Mouse (Mus musculus) myocyte (in vitro differentiated cells): ENCODE measurements at regions not wholly inside any gene's neighbourhood (a gene's known extent, or its start where the extent isn't known, plus 50 kb on each side); places are given as distances from the start of the nearest gene placed in this dataset.
A peak's percentile ranks its signal among the peaks of the same experiment; 100 is the strongest.

ENCODE experiments used
- H3K27me3 ChIP-seq: one replicate; pipeline ENCODE4 v1.6.1; 2011; ENCODE audit not compliant: control insufficient read depth, insufficient read depth, insufficient read length
- H3K36me3 ChIP-seq: one replicate; pipeline ENCODE4 v1.6.1; 2011; ENCODE audit not compliant: control insufficient read depth, insufficient read depth
- H3K4me2 ChIP-seq: one replicate; pipeline ENCODE4 v1.6.1; 2011; ENCODE audit warnings: low read depth, control low read depth
- H3K4me3 ChIP-seq: one replicate; pipeline ENCODE4 v1.5.1; 2011; ENCODE audit warnings: mild to moderate bottlenecking, control low read depth, moderate library complexity
- H3K79me2 ChIP-seq: one replicate; pipeline ENCODE4 v1.6.1; 2011; ENCODE audit not compliant: control insufficient read depth, insufficient read depth
- H3ac ChIP-seq: one replicate; pipeline ENCODE4 v1.6.1; 2011; ENCODE audit not compliant: control insufficient read depth, insufficient read length
- CEBPB ChIP-seq: IDR thresholded peaks from 2 replicates; pipeline ENCODE4 v1.6.1; 2011; ENCODE audit warnings: mild to moderate bottlenecking, moderate library complexity; ENCODE audit not compliant: poor library complexity, insufficient read depth, severe bottlenecking
- E2F4 ChIP-seq: IDR thresholded peaks from one replicate; pipeline ENCODE4 v1.6.1; 2011; ENCODE audit warnings: mild to moderate bottlenecking, control low read depth, moderate library complexity; ENCODE audit not compliant: insufficient read depth
- MAX ChIP-seq: IDR thresholded peaks from one replicate; pipeline ENCODE4 v1.6.1; 2011; ENCODE audit warnings: low read depth, mild to moderate bottlenecking, control low read depth
- MYOD1 ChIP-seq, 3 experiments: IDR thresholded peaks; one replicate each; pipeline ENCODE4 v1.6.1; 2011; ENCODE audit warnings: control low read depth in 2 of 3, low read depth in 2 of 3, mild to moderate bottlenecking in 2 of 3, moderate library complexity in 1 of 3; ENCODE audit not compliant: insufficient read length in 2 of 3, control insufficient read depth in 1 of 3
- MYOG ChIP-seq, 3 experiments: IDR thresholded peaks; one replicate each; pipeline ENCODE4 v1.6.1; 2011; ENCODE audit warnings: control low read depth in 2 of 3, low read depth in 2 of 3, mild to moderate bottlenecking in 2 of 3; ENCODE audit not compliant: insufficient read length in 2 of 3, control insufficient read depth in 1 of 3, insufficient read depth in 1 of 3
- POLR2A ChIP-seq: IDR thresholded peaks from one replicate; pipeline ENCODE4 v1.6.1; 2011; ENCODE audit warnings: low read depth, mild to moderate bottlenecking, control low read depth, moderate library complexity; ENCODE audit not compliant: insufficient read length
- POLR2AphosphoS2 ChIP-seq: IDR thresholded peaks from one replicate; pipeline ENCODE4 v1.6.1; 2011; ENCODE audit warnings: low read depth, control low read depth; ENCODE audit not compliant: insufficient read length
- REST ChIP-seq: IDR thresholded peaks from one replicate; pipeline ENCODE4 v1.6.1; 2011; ENCODE audit warnings: mild to moderate bottlenecking, control low read depth, moderate library complexity; ENCODE audit not compliant: insufficient read depth, insufficient read length
- SRF ChIP-seq: IDR thresholded peaks from one replicate; pipeline ENCODE4 v1.6.1; 2011; ENCODE audit warnings: low read depth; ENCODE audit not compliant: control insufficient read depth, insufficient read length
- TCF12 ChIP-seq: IDR thresholded peaks from one replicate; pipeline ENCODE4 v1.6.1; 2011; ENCODE audit warnings: mild to moderate bottlenecking, control low read depth; ENCODE audit not compliant: poor library complexity, insufficient read depth, severe bottlenecking
- TCF3 ChIP-seq: IDR thresholded peaks from one replicate; pipeline ENCODE4 v1.6.1; 2011; ENCODE audit warnings: low read depth, control low read depth; ENCODE audit not compliant: insufficient read length
- USF1 ChIP-seq: IDR thresholded peaks from one replicate; pipeline ENCODE4 v1.6.1; 2011; ENCODE audit warnings: low read depth, mild to moderate bottlenecking, control low read depth, moderate library complexity

DNA sequence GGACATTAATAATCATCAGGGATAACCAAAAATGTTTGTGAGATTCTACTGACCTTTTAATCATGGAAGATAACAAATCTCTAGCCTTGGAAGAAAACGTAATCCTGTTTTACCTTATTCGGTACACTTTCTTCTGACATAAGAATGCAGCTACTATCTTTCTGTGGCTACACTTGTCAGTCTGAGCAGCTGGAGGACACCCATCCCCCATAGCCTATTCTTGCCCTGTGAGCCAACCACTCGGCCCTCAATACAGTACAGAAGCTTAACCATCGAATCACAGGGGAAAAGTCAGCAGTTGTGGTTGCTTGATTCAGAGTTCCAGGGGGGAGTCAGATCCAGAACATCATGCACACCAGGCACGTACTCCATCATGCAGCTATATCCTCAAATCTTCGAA, 74.9 kb upstream of the Cited2 start:
- no peaks in the 10 kb centered on the region for H3K79me2 ChIP-seq
- H3K4me3 ChIP-seq, result no peak overlapping the region
- H3K27me3 ChIP-seq, result no peaks in the 10 kb centered on the region
- TF ChIP-seq CEBPB (no peak), POLR2A (no peak), POLR2AphosphoS2 (no peak), MAX (no peak), MYOD1 (IDR thresholded peaks at IDR 0.05; ENCODE audit: control insufficient read depth in 1 of 3, insufficient read length in 2 of 3, low read depth in 2 of 3) (peak in 2 of 3 experiments; percentile 26 to 69), E2F4 (no peak), SRF (no peak), TCF3 (no peak), USF1 (no peak), MYOG (IDR thresholded peaks at IDR 0.05; ENCODE audit: control insufficient read depth in 1 of 3, insufficient read depth in 1 of 3, insufficient read length in 2 of 3, low read depth in 2 of 3) (peak in 2 of 3 experiments; percentile 50 to 65)
- H3K4me2 ChIP-seq, result no peak overlapping the region
- H3ac ChIP-seq, result no peak overlapping the region
- H3K36me3 ChIP-seq, result no peaks in the 10 kb centered on the region

DNA sequence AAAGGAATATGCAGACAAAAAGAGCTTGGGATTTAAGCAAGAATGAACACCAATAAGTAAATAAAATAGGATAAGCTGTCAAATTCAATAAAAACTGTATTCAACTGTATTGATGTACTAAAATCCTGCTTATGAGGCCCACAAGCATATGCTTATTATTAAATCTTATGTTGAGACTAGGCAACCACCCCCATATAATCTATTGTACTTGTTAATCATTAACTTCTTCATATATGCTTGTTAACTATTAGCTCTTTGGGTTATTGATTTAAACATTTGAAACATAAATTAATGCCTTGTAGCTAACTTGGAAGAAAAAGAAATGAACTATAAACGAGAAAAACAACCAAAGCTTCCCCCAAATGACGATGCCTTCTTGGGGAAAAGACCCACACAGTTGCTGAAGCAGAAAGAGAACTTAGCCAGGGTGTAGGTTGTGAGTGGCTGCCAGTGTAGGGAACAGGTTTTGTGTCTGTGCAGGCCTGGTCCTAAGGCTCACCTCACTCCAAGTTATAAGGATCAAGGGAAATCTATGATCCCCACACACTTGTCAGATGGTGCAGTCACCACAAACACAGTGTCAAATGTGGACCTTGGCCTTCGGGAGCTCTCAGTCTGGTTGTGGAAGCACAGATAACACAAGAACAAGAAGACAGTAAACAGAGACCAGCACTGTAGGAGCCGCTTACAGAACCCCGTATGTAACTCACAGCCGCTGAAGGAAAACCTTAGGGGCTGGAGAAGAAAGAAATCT, 71.8 kb upstream of the Cited2 start:
- H3K36me3 ChIP-seq, result no peaks in the 10 kb centered on the region
- TF ChIP-seq CEBPB, result no peak
- no peak for TF ChIP-seq REST
- TF ChIP-seq MYOG (IDR thresholded peaks at IDR 0.05; ENCODE audit: control insufficient read depth in 1 of 3, insufficient read depth in 1 of 3, insufficient read length in 2 of 3, low read depth in 2 of 3), result no peak
- TF ChIP-seq E2F4, result no peak
- TF ChIP-seq POLR2A, result no peak
- no peak for TF ChIP-seq TCF12
- TF ChIP-seq TCF3, result no peak
- TF ChIP-seq MAX, result no peak
- no peak for TF ChIP-seq SRF
- no peak for TF ChIP-seq MYOD1 (IDR thresholded peaks at IDR 0.05; ENCODE audit: control insufficient read depth in 1 of 3, insufficient read length in 2 of 3, low read depth in 2 of 3)
- TF ChIP-seq USF1, result no peak
- TF ChIP-seq POLR2AphosphoS2, result no peak

DNA sequence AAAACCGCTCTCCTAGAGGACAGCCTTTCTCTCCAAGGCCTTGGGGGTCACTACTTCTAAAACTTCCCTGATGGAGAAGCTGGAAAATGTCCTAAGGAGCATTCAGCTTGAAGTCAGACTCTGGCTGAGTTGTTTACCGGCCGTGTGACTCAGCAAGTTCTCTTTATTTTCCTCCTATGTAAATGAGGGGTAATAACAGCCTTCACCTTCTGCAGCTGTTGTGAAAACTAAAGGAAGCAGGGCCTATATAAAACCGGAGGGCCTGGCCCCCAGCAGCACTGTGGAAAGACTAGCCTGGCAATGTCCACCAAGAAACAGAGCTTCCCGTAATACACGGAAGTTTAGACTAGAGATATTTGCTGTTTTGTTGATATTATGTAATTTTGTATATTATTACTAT, 69.7 kb upstream of the Cited2 start:
- Histone ChIP-seq H3K27me3 (no peaks in the 10 kb centered on the region), H3K36me3 (no peaks in the 10 kb centered on the region), H3K4me2 (no peak overlapping the region), H3K79me2 (no peaks in the 10 kb centered on the region), H3K4me3 (no peak overlapping the region), H3ac (no peak overlapping the region)
- TF ChIP-seq E2F4, result no peak
- no peak for TF ChIP-seq POLR2A
- TF ChIP-seq CEBPB, result no peak
- no peak for TF ChIP-seq REST
- no peak for TF ChIP-seq MAX
- no peak for TF ChIP-seq POLR2AphosphoS2
- TF ChIP-seq SRF, result no peak
- TF ChIP-seq TCF12, result no peak
- no peak for TF ChIP-seq TCF3
- TF ChIP-seq USF1, result no peak
- no peak for TF ChIP-seq MYOG (IDR thresholded peaks at IDR 0.05; ENCODE audit: control insufficient read depth in 1 of 3, insufficient read depth in 1 of 3, insufficient read length in 2 of 3, low read depth in 2 of 3)
- no peak for TF ChIP-seq MYOD1 (IDR thresholded peaks at IDR 0.05; ENCODE audit: control insufficient read depth in 1 of 3, insufficient read length in 2 of 3, low read depth in 2 of 3)

More for the DNA sequence above, 71.8 kb upstream of the Cited2 start:
- Histone ChIP-seq H3K4me2 (no peak overlapping the region), H3K27me3 (no peaks in the 10 kb centered on the region), H3K79me2 (no peaks in the 10 kb centered on the region), H3K4me3 (no peak overlapping the region), H3ac (no peak overlapping the region)

DNA sequence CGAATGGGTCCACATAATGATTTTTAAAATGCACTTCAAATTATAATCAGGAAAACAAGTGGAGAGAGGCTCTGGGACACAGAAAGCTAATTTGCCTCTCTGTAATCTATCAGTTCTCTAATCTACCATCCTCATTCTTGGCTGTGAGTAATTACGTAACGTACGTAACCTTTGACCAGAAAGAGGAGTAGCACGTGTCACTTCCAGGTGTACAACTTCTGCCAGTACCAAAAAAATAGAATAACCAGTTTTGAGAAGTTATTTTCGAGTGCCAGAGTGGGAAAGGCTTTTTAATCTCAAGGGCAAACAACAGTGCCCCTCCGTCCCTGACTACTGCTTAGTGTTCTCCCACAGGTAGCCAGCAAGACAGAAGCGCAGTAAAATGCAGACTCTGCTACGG, 69.2 kb upstream of the Cited2 start:
- no peak for TF ChIP-seq REST
- TF ChIP-seq TCF12, result no peak
- no peak for TF ChIP-seq MYOG (IDR thresholded peaks at IDR 0.05; ENCODE audit: control insufficient read depth in 1 of 3, insufficient read depth in 1 of 3, insufficient read length in 2 of 3, low read depth in 2 of 3)
- no peak for TF ChIP-seq TCF3
- TF ChIP-seq MAX, result no peak
- TF ChIP-seq POLR2A, result no peak
- TF ChIP-seq SRF, result no peak
- no peak for TF ChIP-seq USF1
- TF ChIP-seq POLR2AphosphoS2, result no peak
- no peak for TF ChIP-seq MYOD1 (IDR thresholded peaks at IDR 0.05; ENCODE audit: control insufficient read depth in 1 of 3, insufficient read length in 2 of 3, low read depth in 2 of 3)
- no peak for TF ChIP-seq E2F4
- TF ChIP-seq CEBPB, result no peak
- no peaks in the 10 kb centered on the region for H3K79me2 ChIP-seq
- H3K36me3 ChIP-seq, result no peaks in the 10 kb centered on the region
- no peak overlapping the region for H3K4me3 ChIP-seq
- no peak overlapping the region for H3K4me2 ChIP-seq
- no peaks in the 10 kb centered on the region for H3K27me3 ChIP-seq
- no peak overlapping the region for H3ac ChIP-seq
